Mouse (Mus musculus): ENCODE measurements around the gene Cdk5rap1. TPM values are rescaled to one million over a fixed set of nuclear protein-coding genes. Genes with fewer than 3 reads are reported as not detected.

Cdk5rap1 gene
- polyA plus RNA-seq, 1 experiment from 2014 or later, result 20.3 TPM

DNA sequence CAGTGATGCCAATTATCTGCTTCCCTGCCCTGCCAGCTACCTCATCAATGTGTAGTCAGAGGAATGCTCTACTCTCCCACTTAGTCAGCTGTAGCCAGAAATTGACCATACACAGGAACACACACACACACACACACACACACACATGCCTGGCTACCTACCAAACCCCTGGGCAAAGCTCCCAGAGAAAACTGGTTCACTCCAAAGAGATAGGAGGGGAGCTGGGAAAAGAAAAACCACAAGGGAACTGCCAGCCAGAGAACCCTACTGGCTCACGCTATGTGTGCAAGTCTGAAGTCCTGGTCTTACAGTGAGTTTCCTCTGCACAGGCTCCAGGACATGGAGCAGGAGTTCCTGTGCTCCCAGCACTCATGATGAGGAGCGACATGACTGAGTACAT, 37.5 kb upstream of the Cdk5rap1 start:
- ATAC-seq (ENCODE audit: insufficient number of reproducible peaks, low FRiP score, low TSS enrichment, low read depth) (no peak), DNase-seq (ENCODE audit: low spot score) (no peak)
- Histone ChIP-seq H3K4me1 (ENCODE audit: control insufficient read depth, insufficient read depth, low read length) (peaks cover 4% of the 10 kb centered on the region; the same call in 1 of the 2 replicates), H3K4me3 (ENCODE audit: low read depth, low read length) (no peak overlapping the region), H3K4me2 (ENCODE audit: low read depth, severe bottlenecking) (no peak overlapping the region), H3K9ac (ENCODE audit: low read length) (no peak overlapping the region), H3K27me3 (ENCODE audit: control insufficient read depth, insufficient read depth, low read length) (peaks cover 9% of the 10 kb centered on the region), H3K36me3 (ENCODE audit: control insufficient read depth, insufficient read depth, low read length) (no peaks in the 10 kb centered on the region), H3K27ac (replicated peaks; ENCODE audit: low read depth, low read length) (no peak overlapping the region), H3K9me3 (ENCODE audit: control insufficient read depth, low read length) (no peaks in the 10 kb centered on the region)
- WGBS, result 53% methylated on average over 2 of the region's 2 CpGs

DNA sequence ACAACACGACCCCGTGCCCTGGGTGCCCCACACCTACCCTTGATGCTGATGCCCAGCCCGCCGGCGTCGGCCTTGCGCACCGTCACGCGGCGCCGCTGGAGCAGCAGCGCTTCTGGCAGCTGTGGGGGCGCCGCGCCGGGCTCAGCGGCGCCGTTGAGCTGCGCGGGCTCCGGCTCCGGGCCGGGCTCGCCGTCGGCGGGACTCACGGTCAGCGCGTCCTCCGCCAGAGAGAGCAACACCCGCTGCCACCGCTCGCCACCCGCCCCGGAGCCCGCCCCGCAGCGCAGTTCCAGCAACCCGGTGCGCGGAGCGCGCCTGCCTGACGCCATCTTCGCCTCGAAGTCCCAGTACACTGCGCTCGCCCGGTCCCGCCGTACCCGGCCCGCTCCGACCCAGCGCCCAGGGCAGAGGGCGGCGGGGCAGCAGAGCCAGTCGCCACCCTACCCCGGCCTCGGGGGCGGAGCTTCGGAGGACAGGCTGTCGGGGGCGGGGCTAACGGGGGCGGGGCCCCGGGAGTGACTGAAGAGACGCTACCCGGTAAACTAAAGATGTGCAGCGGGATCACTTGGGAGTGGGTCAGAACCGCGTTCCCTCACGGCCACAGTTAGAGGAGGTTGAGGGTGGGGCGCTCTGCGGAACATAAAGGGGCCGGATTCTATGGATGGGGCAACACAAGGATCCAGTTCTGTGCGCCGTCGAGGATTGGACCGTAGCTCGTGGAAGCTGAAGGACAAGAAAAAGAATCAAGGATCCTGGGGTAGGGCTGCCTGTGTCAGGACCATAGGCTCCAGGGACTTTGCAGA, 35.0 kb upstream of the Cdk5rap1 start, which contains the start of gene Snta1:
Gene Snta1 (minus strand): TSS at position 457 of the 803 bp plus-strand sequence.
- WGBS, result 3% methylated on average over 68 of the region's 84 CpGs
- Histone ChIP-seq H3K27ac (replicated peaks; ENCODE audit: low read depth, low read length) (no peak within 1 kb of the TSS), H3K36me3 (ENCODE audit: control insufficient read depth, insufficient read depth, low read length) (no peaks in the 10 kb centered on the region), H3K4me2 (ENCODE audit: low read depth, severe bottlenecking) (peak within 1 kb of the TSS; percentile 79), H3K9ac (ENCODE audit: low read length) (peak within 1 kb of the TSS; percentile 64), H3K27me3 (ENCODE audit: control insufficient read depth, insufficient read depth, low read length) (peaks cover 9% of the 10 kb centered on the region), H3K4me3 (ENCODE audit: low read depth, low read length) (peak within 1 kb of the TSS; percentile 67), H3K9me3 (ENCODE audit: control insufficient read depth, low read length) (no peaks in the 10 kb centered on the region), H3K4me1 (ENCODE audit: control insufficient read depth, insufficient read depth, low read length) (peaks cover 4% of the 10 kb centered on the region; the same call in 1 of the 2 replicates)
- ATAC-seq (ENCODE audit: insufficient number of reproducible peaks, low FRiP score, low TSS enrichment, low read depth) (peak; percentile 78), DNase-seq (ENCODE audit: low spot score) (peak; percentile 82)

DNA sequence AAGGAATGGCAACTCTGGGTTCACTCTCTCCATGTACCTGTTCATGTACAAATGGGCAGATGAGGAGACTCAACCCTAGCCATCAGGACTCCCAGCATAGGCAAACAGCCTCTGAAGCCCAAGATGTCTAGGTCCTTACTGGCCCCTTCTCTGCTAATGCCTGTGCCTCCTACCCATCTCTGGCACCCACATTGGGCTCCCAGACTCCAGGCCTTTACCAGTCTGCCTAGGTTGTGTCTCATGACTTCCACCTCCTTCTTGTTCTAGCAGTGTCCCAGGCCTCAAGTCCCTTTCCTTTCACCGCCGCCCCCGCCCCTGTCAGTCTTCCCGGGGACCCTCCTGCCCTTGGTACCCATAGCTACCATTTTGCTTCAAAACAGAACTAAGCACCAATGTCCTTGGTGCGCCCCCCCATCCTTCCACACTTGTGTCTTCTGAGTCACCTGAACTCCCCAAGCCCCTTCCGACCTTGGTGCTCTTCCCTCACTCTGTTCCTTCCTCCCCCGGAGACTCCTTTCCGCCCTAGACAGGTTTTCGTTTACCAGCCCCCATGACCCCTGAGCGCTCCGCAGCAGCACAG, 34.3 kb upstream of the Cdk5rap1 start:
- H3K27me3 ChIP-seq (ENCODE audit: control insufficient read depth, insufficient read depth, low read length), result peaks cover 9% of the 10 kb centered on the region
- H3K36me3 ChIP-seq (ENCODE audit: control insufficient read depth, insufficient read depth, low read length), result no peaks in the 10 kb centered on the region
- peak overlapping the region; percentile 79 for H3K4me2 ChIP-seq (ENCODE audit: low read depth, severe bottlenecking)
- peak overlapping the region; percentile 67 for H3K4me3 ChIP-seq (ENCODE audit: low read depth, low read length)
- DNase-seq (ENCODE audit: low spot score) (no peak), ATAC-seq (ENCODE audit: insufficient number of reproducible peaks, low FRiP score, low TSS enrichment, low read depth) (peak; percentile 15; the same call in 1 of the 2 replicates)
- WGBS, result 30% methylated on average over 11 of the region's 11 CpGs
- peak overlapping the region; percentile 64 for H3K9ac ChIP-seq (ENCODE audit: low read length)
- H3K4me1 ChIP-seq (ENCODE audit: control insufficient read depth, insufficient read depth, low read length), result peaks cover 4% of the 10 kb centered on the region; the same call in 1 of the 2 replicates
- H3K27ac ChIP-seq (replicated peaks; ENCODE audit: low read depth, low read length), result no peak overlapping the region
- H3K9me3 ChIP-seq (ENCODE audit: control insufficient read depth, low read length), result no peaks in the 10 kb centered on the region

DNA sequence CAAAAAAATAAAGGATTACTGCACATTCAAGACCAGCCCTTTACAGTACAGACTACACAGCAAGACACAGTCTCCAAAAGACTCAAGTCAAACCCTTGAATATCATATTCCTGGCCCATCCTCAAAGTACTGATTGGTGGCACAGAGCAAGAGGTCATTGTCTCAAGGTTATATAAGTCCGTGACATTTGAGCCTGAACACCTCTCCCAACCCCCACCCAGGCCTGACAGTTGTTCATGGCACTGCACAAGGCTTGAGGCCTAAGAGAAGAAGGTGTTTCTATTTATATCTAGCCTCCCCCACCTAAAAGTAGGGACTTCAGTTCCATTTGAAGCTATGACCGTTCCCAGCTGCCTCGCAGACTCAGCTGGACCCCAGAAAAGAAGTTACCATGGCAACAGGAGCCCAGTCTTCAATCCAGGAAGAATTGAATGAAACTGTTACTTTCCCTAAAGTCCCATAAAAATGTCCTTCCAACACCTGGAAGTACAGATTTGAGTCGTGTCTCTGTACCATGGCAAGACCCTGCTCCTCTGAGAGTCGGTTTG, 32.7 kb upstream of the Cdk5rap1 start:
- 57% methylated on average over 5 of the region's 5 CpGs for WGBS
- no peak for DNase-seq (ENCODE audit: low spot score)
- Histone ChIP-seq H3K27me3 (ENCODE audit: control insufficient read depth, insufficient read depth, low read length) (peaks cover 9% of the 10 kb centered on the region), H3K9ac (ENCODE audit: low read length) (no peak overlapping the region), H3K27ac (replicated peaks; ENCODE audit: low read depth, low read length) (no peak overlapping the region), H3K9me3 (ENCODE audit: control insufficient read depth, low read length) (no peaks in the 10 kb centered on the region), H3K4me1 (ENCODE audit: control insufficient read depth, insufficient read depth, low read length) (peaks cover 4% of the 10 kb centered on the region; the same call in 1 of the 2 replicates), H3K4me2 (ENCODE audit: low read depth, severe bottlenecking) (no peak overlapping the region), H3K36me3 (ENCODE audit: control insufficient read depth, insufficient read depth, low read length) (no peaks in the 10 kb centered on the region), H3K4me3 (ENCODE audit: low read depth, low read length) (no peak overlapping the region)
- no peak; the same call in 1 of the 2 replicates for ATAC-seq (ENCODE audit: insufficient number of reproducible peaks, low FRiP score, low TSS enrichment, low read depth)

DNA sequence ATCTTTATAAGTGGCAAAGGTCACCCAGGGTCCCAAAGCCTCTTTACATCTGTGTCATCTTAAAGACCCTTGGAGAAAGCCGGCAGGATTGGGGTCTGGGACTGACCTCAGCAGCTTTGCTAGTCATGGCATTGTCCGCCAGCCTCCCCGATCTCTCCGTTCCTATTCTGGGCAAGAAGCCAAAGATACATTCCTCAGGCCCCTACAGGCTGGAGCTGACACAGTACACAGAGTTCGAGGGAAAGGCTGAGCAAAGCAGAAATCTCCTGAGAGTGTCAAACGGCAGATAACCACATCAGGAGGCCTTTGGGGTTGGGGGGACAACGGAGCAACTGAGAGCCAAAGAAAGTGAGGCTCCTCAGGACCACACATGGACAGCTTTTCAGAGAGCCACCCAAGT, 30.0 kb upstream of the Cdk5rap1 start:
- ATAC-seq (ENCODE audit: insufficient number of reproducible peaks, low FRiP score, low TSS enrichment, low read depth) (no peak), DNase-seq (ENCODE audit: low spot score) (no peak)
- Histone ChIP-seq H3K4me2 (ENCODE audit: low read depth, severe bottlenecking) (no peak overlapping the region), H3K4me3 (ENCODE audit: low read depth, low read length) (no peak overlapping the region), H3K9me3 (ENCODE audit: control insufficient read depth, low read length) (no peaks in the 10 kb centered on the region), H3K9ac (ENCODE audit: low read length) (no peak overlapping the region), H3K27ac (replicated peaks; ENCODE audit: low read depth, low read length) (no peak overlapping the region), H3K36me3 (ENCODE audit: control insufficient read depth, insufficient read depth, low read length) (no peaks in the 10 kb centered on the region), H3K27me3 (ENCODE audit: control insufficient read depth, insufficient read depth, low read length) (peaks cover 9% of the 10 kb centered on the region), H3K4me1 (ENCODE audit: control insufficient read depth, insufficient read depth, low read length) (peaks cover 4% of the 10 kb centered on the region; the same call in 1 of the 2 replicates)
- WGBS, result 59% methylated on average over 7 of the region's 7 CpGs

DNA sequence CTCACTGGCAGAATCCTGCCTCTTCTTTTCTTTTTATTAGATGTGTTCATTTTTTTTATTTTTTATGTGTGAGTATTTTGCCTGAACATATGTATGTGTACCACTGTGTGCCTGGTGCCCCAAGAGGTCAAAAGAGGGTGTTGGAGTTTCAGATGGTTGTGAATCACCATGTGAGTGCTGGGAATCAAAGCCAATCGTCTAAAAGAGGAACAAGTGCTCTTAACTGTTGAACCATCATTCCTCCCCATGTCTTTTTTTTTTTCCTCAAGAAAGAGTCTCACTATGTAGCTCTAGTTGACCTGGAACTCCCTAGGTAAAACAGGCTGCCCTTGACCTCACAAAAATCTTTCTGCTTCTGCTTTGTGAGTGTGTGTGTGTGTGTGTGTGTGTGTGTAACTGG, 29.2 kb upstream of the Cdk5rap1 start:
- no peak for ATAC-seq (ENCODE audit: insufficient number of reproducible peaks, low FRiP score, low TSS enrichment, low read depth)
- Histone ChIP-seq H3K9me3 (ENCODE audit: control insufficient read depth, low read length) (no peaks in the 10 kb centered on the region), H3K9ac (ENCODE audit: low read length) (no peak overlapping the region), H3K27ac (replicated peaks; ENCODE audit: low read depth, low read length) (no peak overlapping the region), H3K36me3 (ENCODE audit: control insufficient read depth, insufficient read depth, low read length) (no peaks in the 10 kb centered on the region), H3K27me3 (ENCODE audit: control insufficient read depth, insufficient read depth, low read length) (peaks cover 3% of the 10 kb centered on the region), H3K4me2 (ENCODE audit: low read depth, severe bottlenecking) (no peak overlapping the region), H3K4me1 (ENCODE audit: control insufficient read depth, insufficient read depth, low read length) (peaks cover 4% of the 10 kb centered on the region; the same call in 1 of the 2 replicates), H3K4me3 (ENCODE audit: low read depth, low read length) (no peak overlapping the region)
- WGBS, result 60% methylated on average over 1 of the region's 1 CpGs
- DNase-seq (ENCODE audit: low spot score), result no peak

DNA sequence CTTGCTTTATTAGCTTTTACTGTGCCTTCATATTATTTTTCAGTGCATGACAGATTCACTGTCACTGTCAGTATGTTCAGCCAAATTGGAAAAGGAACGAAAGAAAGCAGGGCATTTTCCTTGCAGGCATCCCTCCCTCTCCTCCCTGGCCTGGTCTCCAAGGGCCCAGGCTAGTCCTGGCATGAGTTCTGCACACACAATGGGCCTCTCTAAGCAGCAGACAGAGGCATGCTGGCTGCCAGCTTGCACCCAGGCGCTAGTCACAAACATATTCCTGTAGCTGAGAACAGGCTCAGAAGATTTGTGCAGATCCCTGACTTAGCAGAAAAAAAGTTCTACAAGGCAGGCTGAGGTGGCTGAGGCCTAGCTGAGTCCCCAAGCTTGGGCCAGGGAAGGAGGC, 26.5 kb upstream of the Cdk5rap1 start:
- ATAC-seq (ENCODE audit: insufficient number of reproducible peaks, low FRiP score, low TSS enrichment, low read depth), result no peak
- DNase-seq (ENCODE audit: low spot score), result no peak
- WGBS, result 79% methylated on average over 2 of the region's 2 CpGs
- H3K9me3 ChIP-seq (ENCODE audit: control insufficient read depth, low read length), result no peaks in the 10 kb centered on the region
- no peaks in the 10 kb centered on the region for H3K36me3 ChIP-seq (ENCODE audit: control insufficient read depth, insufficient read depth, low read length)
- H3K4me1 ChIP-seq (ENCODE audit: control insufficient read depth, insufficient read depth, low read length), result no peaks in the 10 kb centered on the region
- H3K27ac ChIP-seq (replicated peaks; ENCODE audit: low read depth, low read length), result no peak overlapping the region
- H3K27me3 ChIP-seq (ENCODE audit: control insufficient read depth, insufficient read depth, low read length), result no peaks in the 10 kb centered on the region
- H3K4me2 ChIP-seq (ENCODE audit: low read depth, severe bottlenecking), result no peak overlapping the region
- H3K9ac ChIP-seq (ENCODE audit: low read length), result no peak overlapping the region
- no peak overlapping the region for H3K4me3 ChIP-seq (ENCODE audit: low read depth, low read length)

DNA sequence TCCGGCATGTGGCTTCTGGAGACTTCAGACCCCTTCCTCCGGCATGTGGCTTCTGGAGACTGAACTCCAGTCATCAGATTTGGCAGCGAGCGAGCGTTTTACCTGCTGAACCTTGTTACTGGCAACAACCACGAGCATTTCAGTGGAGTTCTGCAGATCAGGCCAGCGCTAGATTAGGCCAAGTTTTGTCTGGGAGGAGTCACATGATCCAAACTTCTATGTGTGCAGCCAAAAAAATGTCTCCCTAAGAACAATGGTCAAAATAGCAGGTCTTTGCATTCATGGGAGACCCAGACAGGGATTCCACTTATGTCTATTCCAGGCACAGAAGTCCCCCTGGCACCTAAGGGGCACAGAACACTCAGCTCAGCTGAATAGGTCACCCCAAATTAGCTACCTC, 25.5 kb upstream of the Cdk5rap1 start:
- no peaks in the 10 kb centered on the region for H3K4me1 ChIP-seq (ENCODE audit: control insufficient read depth, insufficient read depth, low read length)
- no peak overlapping the region for H3K9ac ChIP-seq (ENCODE audit: low read length)
- H3K27ac ChIP-seq (replicated peaks; ENCODE audit: low read depth, low read length), result no peak overlapping the region
- H3K4me3 ChIP-seq (ENCODE audit: low read depth, low read length), result no peak overlapping the region
- no peaks in the 10 kb centered on the region for H3K9me3 ChIP-seq (ENCODE audit: control insufficient read depth, low read length)
- no peak for ATAC-seq (ENCODE audit: insufficient number of reproducible peaks, low FRiP score, low TSS enrichment, low read depth)
- no peaks in the 10 kb centered on the region for H3K27me3 ChIP-seq (ENCODE audit: control insufficient read depth, insufficient read depth, low read length)
- no peak for DNase-seq (ENCODE audit: low spot score)
- 92% methylated on average over 7 of the region's 7 CpGs for WGBS
- no peaks in the 10 kb centered on the region for H3K36me3 ChIP-seq (ENCODE audit: control insufficient read depth, insufficient read depth, low read length)
- H3K4me2 ChIP-seq (ENCODE audit: low read depth, severe bottlenecking), result no peak overlapping the region

Measured in limb, embryonic 11.5 days (tissue).